Mouse (Mus musculus) stomach, embryonic 14.5 days (tissue): ENCODE data around the gene Nap1l5. TPM values are rescaled to one million over a fixed set of nuclear protein-coding genes. Genes with fewer than 3 reads are reported as not detected.

Experiments used
- ATAC-seq: fragments of 200-750 bp; cut with Nextera tagmentation; 2 replicates; pipeline ENCODE4 v1.8.0; 2017; ENCODE audit warnings: low read depth, moderate TSS enrichment; ENCODE audit not compliant: insufficient number of reproducible peaks, insufficient read depth, low FRiP score
- H3K27ac ChIP-seq: fragments of 300-500 bp; sonication (generic); 2 replicates; pipeline ENCODE4 v1.5.1; 2014; ENCODE audit warnings: mild to moderate bottlenecking, low read length, moderate library complexity, mixed read lengths
- H3K27me3 ChIP-seq: fragments of 300-500 bp; sonication (generic); 2 replicates; pipeline ENCODE4 v1.6.1; 2014; ENCODE audit warnings: low read length, control low read depth, mixed read lengths; ENCODE audit not compliant: control insufficient read depth, insufficient read depth
- H3K36me3 ChIP-seq: fragments of 300-500 bp; sonication (generic); 2 replicates; pipeline ENCODE4 v1.6.1; 2014; ENCODE audit warnings: mild to moderate bottlenecking, control low read depth, low read length, moderate library complexity, mixed read lengths; ENCODE audit not compliant: control insufficient read depth, insufficient read depth
- H3K4me1 ChIP-seq: fragments of 300-500 bp; sonication (generic); 2 replicates; pipeline ENCODE4 v1.6.1; 2014; ENCODE audit warnings: low read length, control low read depth, mixed read lengths; ENCODE audit not compliant: control insufficient read depth, insufficient read depth
- H3K4me2 ChIP-seq: fragments of 300-500 bp; sonication (generic); replicated peaks from 2 replicates; pipeline ENCODE4 v1.6.1; 2014; ENCODE audit warnings: low read depth, low read length, control low read depth
- H3K4me3 ChIP-seq: fragments of 300-500 bp; sonication (generic); 2 replicates; pipeline ENCODE4 v1.5.1; 2014; ENCODE audit warnings: low read depth, low read length, control low read depth
- H3K9ac ChIP-seq: fragments of 300-500 bp; sonication (generic); replicated peaks from 2 replicates; pipeline ENCODE4 v1.6.1; 2014; ENCODE audit warnings: low read depth, mild to moderate bottlenecking, control low read depth, low read length, moderate library complexity, mixed read lengths
- H3K9me3 ChIP-seq: fragments of 300-500 bp; sonication (generic); 2 replicates; pipeline ENCODE4 v1.6.1; 2016; ENCODE audit warnings: low read depth, low read length, control low read depth; ENCODE audit not compliant: control insufficient read depth
- WGBS: fragments of 180-500 bp; shearing (Covaris S2); extraction: QIAGEN DNeasy Blood & Tissue Kit; methylation state at CpG from one replicate; pipeline ENCODE4 v1.1.7; 2014; 5-methylcytosine and 5-hydroxymethylcytosine counted together
- polyA plus RNA-seq: library from polyadenylated mRNA; unstranded; fragments of >200 nt; fragmentation: Nextera tagmentation; extraction: Ambion mirVana; gene quantifications from 2 replicates; pipeline ENCODE4 v1.2.1, GENCODE M21; 2014

Gene Nap1l5
- polyA plus RNA-seq, 1 experiment from 2014 or later: 8.4 TPM

DNA sequence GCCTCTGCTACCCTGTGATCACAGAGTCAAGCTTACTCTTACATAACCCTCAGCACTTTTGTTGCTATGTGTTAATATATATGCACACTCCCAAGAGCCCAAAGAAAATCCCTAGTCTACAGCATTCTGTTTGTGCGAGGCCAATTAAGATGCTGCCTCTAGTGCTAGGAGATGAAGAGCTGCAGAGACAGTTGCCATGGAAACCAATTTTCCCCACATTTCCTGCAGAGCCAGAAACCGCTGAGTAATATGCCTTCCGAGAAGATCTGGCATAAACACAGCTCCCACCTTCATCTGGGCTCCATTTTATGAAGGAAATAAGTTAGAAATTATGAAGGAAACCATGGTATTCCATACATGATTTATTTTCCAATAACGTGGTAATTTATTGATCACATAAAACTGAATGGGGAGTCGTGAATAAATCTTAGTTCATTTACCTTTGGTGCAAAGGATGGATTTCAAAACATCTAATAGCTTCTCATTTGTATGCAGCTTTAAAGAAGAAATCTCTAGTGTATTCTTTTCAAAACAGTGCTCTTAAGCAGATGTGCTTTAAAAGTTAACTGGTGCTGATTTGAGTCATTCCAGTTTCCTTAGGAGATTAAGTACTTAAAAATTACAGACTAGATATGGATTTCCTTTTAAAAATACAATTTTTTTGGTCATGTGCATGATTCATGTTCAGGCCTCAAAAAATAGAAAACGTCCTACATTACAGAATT lies 26.5 kb upstream of the Nap1l5 start:
- no peaks in the 10 kb centered on the region for H3K27me3 ChIP-seq
- ATAC-seq: no peak
- no peak overlapping the region for H3K9ac ChIP-seq
- no peak overlapping the region for H3K27ac ChIP-seq
- no peaks in the 10 kb centered on the region for H3K9me3 ChIP-seq
- H3K4me2 ChIP-seq: no peak overlapping the region
- 48% methylated on average over 6 of the region's 6 CpGs for WGBS
- no peak overlapping the region for H3K4me3 ChIP-seq
- H3K4me1 ChIP-seq: no peaks in the 10 kb centered on the region
- no peaks in the 10 kb centered on the region for H3K36me3 ChIP-seq

GRCm38 (mm10) chr6:58932515-58933188 lies 25.8 kb upstream of the Nap1l5 start:
- H3K4me1 ChIP-seq: no peaks in the 10 kb centered on the region
- no peaks in the 10 kb centered on the region for H3K9me3 ChIP-seq
- H3K4me3 ChIP-seq: no peak overlapping the region
- no peaks in the 10 kb centered on the region for H3K36me3 ChIP-seq
- no peak overlapping the region for H3K9ac ChIP-seq
- no peak overlapping the region for H3K4me2 ChIP-seq
- 84% methylated on average over 12 of the region's 12 CpGs for WGBS
- H3K27me3 ChIP-seq: no peaks in the 10 kb centered on the region
- H3K27ac ChIP-seq: no peak overlapping the region
- ATAC-seq: no peak

DNA sequence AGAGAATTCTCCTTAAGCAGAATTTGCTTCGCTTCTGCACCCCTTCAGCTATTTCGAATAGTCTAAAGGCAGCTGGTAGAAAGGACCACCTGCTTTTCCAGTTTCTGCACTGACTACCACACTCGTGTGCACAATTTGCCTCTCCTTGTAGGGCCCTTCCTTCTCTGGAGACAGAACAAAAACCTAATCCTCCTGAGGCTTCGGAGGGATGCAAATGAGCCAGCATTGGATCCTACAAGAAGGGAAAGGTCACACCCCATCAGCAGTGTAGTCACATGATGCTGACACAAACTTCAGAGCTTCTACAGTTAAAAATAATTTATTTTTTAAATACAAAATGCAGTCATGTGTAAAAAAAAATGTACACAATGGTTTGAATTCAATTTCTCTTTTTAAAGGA lies 24.3 kb upstream of the Nap1l5 start:
- H3K27me3 ChIP-seq: no peaks in the 10 kb centered on the region
- H3K9ac ChIP-seq: no peak overlapping the region
- no peaks in the 10 kb centered on the region for H3K9me3 ChIP-seq
- H3K27ac ChIP-seq: no peak overlapping the region
- H3K4me3 ChIP-seq: no peak overlapping the region
- H3K4me1 ChIP-seq: no peaks in the 10 kb centered on the region
- WGBS: 74% methylated on average over 4 of the region's 4 CpGs
- H3K36me3 ChIP-seq: no peaks in the 10 kb centered on the region
- H3K4me2 ChIP-seq: no peak overlapping the region
- ATAC-seq: no peak

DNA sequence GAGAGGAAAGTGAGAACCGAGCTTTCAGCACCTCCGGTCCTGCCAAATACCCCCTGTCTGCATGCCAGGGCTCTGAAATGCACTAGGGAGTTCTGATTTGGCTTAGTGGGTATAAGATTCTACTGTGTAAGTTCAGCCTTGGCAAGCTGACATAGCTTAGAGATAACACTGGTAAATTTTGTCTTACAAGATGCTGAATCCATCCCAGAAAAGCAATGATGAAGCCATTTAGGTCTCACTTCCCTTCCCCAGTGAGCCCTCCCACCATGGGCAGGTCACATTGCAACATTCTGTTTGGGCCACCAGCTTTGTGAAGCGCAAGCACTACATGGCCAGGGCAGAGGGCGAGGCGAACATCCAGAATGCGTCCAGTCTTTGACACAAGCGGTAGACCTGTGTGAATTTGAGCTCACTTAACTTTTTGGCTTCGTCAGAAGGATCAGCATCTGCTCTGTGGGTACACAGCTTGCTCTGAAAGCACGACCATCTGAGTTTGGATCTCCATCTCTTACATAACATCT lies 23.1 kb upstream of the Nap1l5 start:
- 84% methylated on average over 9 of the region's 9 CpGs for WGBS
- Histone ChIP-seq H3K27me3 (no peaks in the 10 kb centered on the region), H3K36me3 (no peaks in the 10 kb centered on the region), H3K9ac (no peak overlapping the region), H3K4me1 (no peaks in the 10 kb centered on the region), H3K4me2 (no peak overlapping the region), H3K9me3 (no peaks in the 10 kb centered on the region), H3K27ac (no peak overlapping the region), H3K4me3 (no peak overlapping the region)
- ATAC-seq: no peak

- ATAC-seq: no peak
- Histone ChIP-seq H3K4me2 (no peak overlapping the region), H3K9ac (no peak overlapping the region), H3K9me3 (no peaks in the 10 kb centered on the region), H3K4me1 (no peaks in the 10 kb centered on the region), H3K27ac (no peak overlapping the region), H3K27me3 (no peaks in the 10 kb centered on the region), H3K36me3 (no peaks in the 10 kb centered on the region), H3K4me3 (no peak overlapping the region)
- 78% methylated on average over 2 of the region's 2 CpGs for WGBS
Measured at GRCm38 (mm10) chr6:58927881-58928280, 21.0 kb upstream of the Nap1l5 start.

- H3K9ac ChIP-seq: no peak overlapping the region
- no peaks in the 10 kb centered on the region for H3K4me1 ChIP-seq
- H3K9me3 ChIP-seq: no peaks in the 10 kb centered on the region
- ATAC-seq: no peak
- WGBS: 64% methylated on average over 5 of the region's 5 CpGs
- H3K27ac ChIP-seq: no peak overlapping the region
- H3K4me3 ChIP-seq: no peak overlapping the region
- H3K36me3 ChIP-seq: no peaks in the 10 kb centered on the region; the same call in 1 of the 2 replicates
- no peak overlapping the region for H3K4me2 ChIP-seq
- no peaks in the 10 kb centered on the region for H3K27me3 ChIP-seq
Measured at GRCm38 (mm10) chr6:58922511-58922910, 15.6 kb upstream of the Nap1l5 start.

DNA sequence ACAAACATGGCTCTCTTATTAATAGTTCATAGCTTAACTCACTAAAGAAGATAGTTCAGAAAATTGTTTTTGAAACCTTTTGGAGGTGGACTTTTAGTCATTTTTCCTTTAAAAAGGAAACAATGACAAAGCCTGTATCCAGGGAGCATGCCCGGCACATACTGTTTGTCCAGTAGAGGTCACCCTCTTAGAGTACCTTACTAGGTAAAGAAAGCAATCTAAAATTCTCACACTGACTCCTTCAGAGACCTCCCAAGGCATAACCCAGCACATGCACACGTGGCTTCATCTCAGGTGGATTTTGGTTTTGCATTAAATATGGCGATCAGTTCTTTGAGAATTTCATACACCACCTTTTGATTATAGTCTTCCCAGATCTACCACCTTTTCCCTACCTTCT lies 14.7 kb upstream of the Nap1l5 start:
- Histone ChIP-seq H3K9ac (no peak overlapping the region), H3K36me3 (no peaks in the 10 kb centered on the region; the same call in 1 of the 2 replicates), H3K4me3 (no peak overlapping the region), H3K27ac (no peak overlapping the region), H3K9me3 (no peaks in the 10 kb centered on the region), H3K27me3 (no peaks in the 10 kb centered on the region), H3K4me1 (no peaks in the 10 kb centered on the region), H3K4me2 (no peak overlapping the region)
- WGBS: 50% methylated on average over 3 of the region's 3 CpGs
- ATAC-seq: no peak

- H3K9me3 ChIP-seq: no peaks in the 10 kb centered on the region
- no peaks in the 10 kb centered on the region for H3K27me3 ChIP-seq
- ATAC-seq: no peak
- no peak overlapping the region for H3K27ac ChIP-seq
- no peaks in the 10 kb centered on the region; the same call in 1 of the 2 replicates for H3K36me3 ChIP-seq
- no peak overlapping the region for H3K9ac ChIP-seq
- H3K4me3 ChIP-seq: no peak overlapping the region
- H3K4me1 ChIP-seq: no peaks in the 10 kb centered on the region
- H3K4me2 ChIP-seq: no peak overlapping the region
- 85% methylated on average over 6 of the region's 6 CpGs for WGBS
Measured at GRCm38 (mm10) chr6:58920735-58921134, 13.9 kb upstream of the Nap1l5 start.
